14 mouse cellular contexts compared by ENCODE assay signal in genomic region chr9:120643371-120643770, GRCm38 (mm10).
"Had no signal": no experiment of that assay in that cellular context is flagged by ENCODE, and none has a peak within 500 bp of the region (broad histone marks: within the 10 kb centered on the region; RNA-seq: fewer than 3 reads in every experiment).

No protein-coding gene starts in this region.

- DNase-seq: kidney, adult 18-20 months; kidney, postnatal 10 days; kidney, postnatal 4 days; liver; lung, adult 18-20 months; midbrain, embryonic 14.5 days; retina, postnatal 1 day; right cerebral cortex, postnatal 4 days; spleen, adult 18-20 months; thymus, postnatal 36 days had no signal

- H3K4me2 ChIP-seq: intestine, embryonic 15.5 days; limb, embryonic 12.5 days; neural tube, embryonic 12.5 days had no signal

- H3K9ac ChIP-seq: intestine, embryonic 15.5 days; limb, embryonic 12.5 days; liver, embryonic 14.5 days; neural tube, embryonic 12.5 days had no signal

- H3K27me3 ChIP-seq: intestine, embryonic 15.5 days; limb, embryonic 12.5 days; neural tube, embryonic 12.5 days had no signal

- H3K36me3 ChIP-seq: intestine, embryonic 15.5 days; limb, embryonic 12.5 days; neural tube, embryonic 12.5 days had no signal

- H3K4me1 ChIP-seq: intestine, embryonic 15.5 days; neural tube, embryonic 12.5 days had no signal

- H3K27ac ChIP-seq: intestine, embryonic 15.5 days; limb, embryonic 12.5 days; liver, embryonic 14.5 days; neural tube, embryonic 12.5 days had no signal

- ATAC-seq: intestine, embryonic 15.5 days had no signal

- H3K4me3 ChIP-seq: intestine, embryonic 15.5 days; limb, embryonic 12.5 days; neural tube, embryonic 12.5 days had no signal

- H3K9me3 ChIP-seq: intestine, embryonic 15.5 days; limb, embryonic 12.5 days; neural tube, embryonic 12.5 days had no signal
